16 mouse cellular contexts compared by ENCODE assay signal in the genomic region with DNA sequence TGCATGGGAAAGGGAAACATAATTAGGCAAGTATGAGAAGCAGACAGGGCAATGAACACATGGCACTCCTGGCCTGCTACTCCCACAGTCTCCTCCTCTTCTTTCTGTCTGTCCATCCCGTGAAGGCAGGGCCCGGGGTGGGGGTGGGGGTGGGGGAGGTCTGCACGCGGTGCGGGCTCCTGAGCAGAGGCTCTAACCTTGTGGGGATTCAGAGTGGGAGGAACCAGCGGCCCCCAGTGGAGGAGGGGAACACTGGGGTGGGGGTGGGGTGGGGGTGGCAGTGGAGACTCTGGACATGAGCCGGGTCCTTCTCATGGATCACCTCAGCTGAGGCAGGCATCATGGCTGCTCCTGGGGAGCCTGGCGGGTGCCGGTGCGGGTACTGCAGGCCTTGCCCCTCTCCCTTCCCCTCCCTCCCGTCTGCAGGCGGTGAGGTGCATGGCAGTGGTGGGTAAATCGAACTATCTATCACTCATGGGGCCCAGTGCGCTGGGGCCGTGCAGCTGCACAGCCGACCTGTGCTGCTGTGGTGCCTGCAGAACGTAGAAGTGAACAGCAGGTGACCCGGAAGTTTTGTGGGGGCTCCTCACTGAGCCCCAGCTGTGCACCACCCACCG.
A peak's percentile ranks its signal among the peaks of the same experiment; 100 is the strongest.
DNase-seq lines count a peak whose midpoint lies in the region; ATAC-seq and TF ChIP-seq lines count a peak whose summit lies in the region.
"Had no signal": no experiment of that assay in that cellular context is flagged by ENCODE, and none has a peak within 500 bp of the region (broad histone marks: within the 10 kb centered on the region; RNA-seq: fewer than 3 reads in every experiment).

No protein-coding gene starts in this region.

- no peak for TF ChIP-seq CTCF in heart, adult 2 months (IDR thresholded peaks at IDR 0.05)

- peak overlapping the region; percentile 37 for H3K4me2 ChIP-seq in heart, embryonic 11.5 days
- H3K4me2 ChIP-seq in hindbrain, embryonic 12.5 days (replicated peaks), result no peak overlapping the region
- no peak overlapping the region for H3K4me2 ChIP-seq in hindbrain, embryonic 16.5 days (ENCODE audit: low read length)
- H3K4me2 ChIP-seq in midbrain, embryonic 12.5 days (replicated peaks), result no peak overlapping the region
- no peak overlapping the region for H3K4me2 ChIP-seq in midbrain, embryonic 16.5 days (ENCODE audit: low read length)
- H3K4me2 ChIP-seq: liver, embryonic 12.5 days; lung, embryonic 14.5 days had no signal

- DNase-seq in heart, adult 2 months, result no peak
- DNase-seq in R1 (ENCODE audit: low read depth, low spot score), result peak; percentile 10
- no peak for DNase-seq in left cerebral cortex, adult 11 months (ENCODE audit: low spot score)
- DNase-seq: cerebellum, adult 9-11 months; kidney, adult 9 months; left cerebral cortex, postnatal 4 days; lung, embryonic 14.5 days; thymus, postnatal 4 days had no signal

- H3K9me3 ChIP-seq in heart, embryonic 11.5 days (replicated peaks; ENCODE audit: control insufficient read depth, low read length), result no peaks in the 10 kb centered on the region
- H3K9me3 ChIP-seq in hindbrain, embryonic 12.5 days (replicated peaks), result no peaks in the 10 kb centered on the region
- no peaks in the 10 kb centered on the region for H3K9me3 ChIP-seq in hindbrain, embryonic 16.5 days (ENCODE audit: control insufficient read depth, low read length)
- no peaks in the 10 kb centered on the region; the same call in 1 of the 2 replicates for H3K9me3 ChIP-seq in midbrain, embryonic 12.5 days
- no peaks in the 10 kb centered on the region for H3K9me3 ChIP-seq in midbrain, embryonic 16.5 days (replicated peaks; ENCODE audit: control insufficient read depth, low read length, poor library complexity, severe bottlenecking)
- H3K9me3 ChIP-seq: liver, embryonic 12.5 days had no signal

- intact Hi-C loops in heart, adult 2 months (cut with DNase I), result no loop called here

- no peak overlapping the region for H3K9ac ChIP-seq in heart, embryonic 11.5 days (ENCODE audit: low read depth, low read length)
- no peak overlapping the region for H3K9ac ChIP-seq in heart, adult 2 months (ENCODE audit: low read depth, low read length)
- no peak overlapping the region for H3K9ac ChIP-seq in hindbrain, embryonic 12.5 days
- no peak overlapping the region for H3K9ac ChIP-seq in hindbrain, embryonic 16.5 days (ENCODE audit: low read depth, low read length)
- no peak overlapping the region for H3K9ac ChIP-seq in midbrain, embryonic 12.5 days (replicated peaks)
- no peak overlapping the region for H3K9ac ChIP-seq in midbrain, embryonic 16.5 days (ENCODE audit: low read depth, low read length)
- H3K9ac ChIP-seq: liver, embryonic 12.5 days; lung, embryonic 14.5 days had no signal

- 0 out of 2 replicates have a peak, but pooled peaks have one; percentile 49 for ATAC-seq in heart, embryonic 11.5 days (replicated peaks; ENCODE audit: insufficient number of reproducible peaks, low FRiP score, low TSS enrichment)
- peak; percentile 50 for ATAC-seq in hindbrain, embryonic 12.5 days (ENCODE audit: low FRiP score)
- no peak for ATAC-seq in hindbrain, embryonic 16.5 days
- ATAC-seq in midbrain, embryonic 12.5 days (ENCODE audit: low FRiP score, low read depth), result peak; percentile 34; the same call in 1 of the 2 replicates
- no peak for ATAC-seq in midbrain, embryonic 16.5 days
- ATAC-seq: forebrain, embryonic 14.5 days; liver, embryonic 12.5 days had no signal

- no peaks in the 10 kb centered on the region for H3K79me2 ChIP-seq in heart, adult 2 months (replicated peaks; ENCODE audit: control insufficient read depth, insufficient read depth, low read length)

- TF ChIP-seq POLR2A in heart, adult 2 months (IDR thresholded peaks at IDR 0.05; ENCODE audit: insufficient read depth, low read depth, low read length), result no peak

- H3K27me3 ChIP-seq in heart, embryonic 11.5 days (ENCODE audit: control insufficient read depth, insufficient read depth, low read length), result no peaks in the 10 kb centered on the region
- no peaks in the 10 kb centered on the region for H3K27me3 ChIP-seq in heart, adult 2 months (ENCODE audit: control insufficient read depth, insufficient read depth, low read length)
- no peaks in the 10 kb centered on the region for H3K27me3 ChIP-seq in hindbrain, embryonic 12.5 days
- no peaks in the 10 kb centered on the region for H3K27me3 ChIP-seq in hindbrain, embryonic 16.5 days (replicated peaks; ENCODE audit: control insufficient read depth, insufficient read depth, low read length)
- H3K27me3 ChIP-seq in midbrain, embryonic 12.5 days, result no peaks in the 10 kb centered on the region
- no peaks in the 10 kb centered on the region for H3K27me3 ChIP-seq in midbrain, embryonic 16.5 days (ENCODE audit: control insufficient read depth, insufficient read depth, low read depth, low read length)
- H3K27me3 ChIP-seq: liver, embryonic 12.5 days had no signal

- H3K4me3 ChIP-seq in heart, embryonic 11.5 days (ENCODE audit: low read depth, low read length), result peak overlapping the region; percentile 8; the same call in 1 of the 2 replicates
- no peak overlapping the region for H3K4me3 ChIP-seq in heart, adult 2 months
- no peak overlapping the region for H3K4me3 ChIP-seq in hindbrain, embryonic 12.5 days
- H3K4me3 ChIP-seq in hindbrain, embryonic 16.5 days (ENCODE audit: low read length), result no peak overlapping the region
- H3K4me3 ChIP-seq in midbrain, embryonic 12.5 days, result no peak overlapping the region
- H3K4me3 ChIP-seq in midbrain, embryonic 16.5 days (ENCODE audit: low read depth, low read length), result no peak overlapping the region
- H3K4me3 ChIP-seq: layer of hippocampus, adult 2 months; liver, embryonic 12.5 days had no signal

- no peaks in the 10 kb centered on the region for H3K36me3 ChIP-seq in heart, embryonic 11.5 days (ENCODE audit: control insufficient read depth, insufficient read depth, low read length)
- H3K36me3 ChIP-seq in heart, adult 2 months (ENCODE audit: control insufficient read depth, insufficient read depth, low read length), result no peaks in the 10 kb centered on the region
- no peaks in the 10 kb centered on the region for H3K36me3 ChIP-seq in hindbrain, embryonic 12.5 days
- H3K36me3 ChIP-seq in hindbrain, embryonic 16.5 days (ENCODE audit: control insufficient read depth, insufficient read depth, low read length), result no peaks in the 10 kb centered on the region
- H3K36me3 ChIP-seq in midbrain, embryonic 12.5 days, result no peaks in the 10 kb centered on the region
- H3K36me3 ChIP-seq in midbrain, embryonic 16.5 days (ENCODE audit: control insufficient read depth, insufficient read depth, low read length), result no peaks in the 10 kb centered on the region
- H3K36me3 ChIP-seq: liver, embryonic 12.5 days had no signal

- no peak overlapping the region for H3K27ac ChIP-seq in heart, embryonic 11.5 days (ENCODE audit: low read depth, low read length)
- H3K27ac ChIP-seq in heart, adult 2 months, result no peak overlapping the region
- no peak overlapping the region for H3K27ac ChIP-seq in hindbrain, embryonic 12.5 days
- no peak overlapping the region for H3K27ac ChIP-seq in hindbrain, embryonic 16.5 days (ENCODE audit: low read depth, low read length)
- H3K27ac ChIP-seq in midbrain, embryonic 12.5 days (replicated peaks), result no peak overlapping the region
- H3K27ac ChIP-seq in midbrain, embryonic 16.5 days (ENCODE audit: low read length), result no peak overlapping the region
- H3K27ac ChIP-seq: layer of hippocampus, adult 2 months; liver, embryonic 12.5 days had no signal

- H3K4me1 ChIP-seq in heart, embryonic 11.5 days (ENCODE audit: control insufficient read depth, insufficient read depth, low read length), result no peaks in the 10 kb centered on the region
- no peaks in the 10 kb centered on the region for H3K4me1 ChIP-seq in heart, adult 2 months (ENCODE audit: control insufficient read depth, insufficient read depth, low read length)
- no peaks in the 10 kb centered on the region for H3K4me1 ChIP-seq in hindbrain, embryonic 12.5 days
- H3K4me1 ChIP-seq in hindbrain, embryonic 16.5 days (ENCODE audit: control insufficient read depth, insufficient read depth, low read depth, low read length), result no peaks in the 10 kb centered on the region
- H3K4me1 ChIP-seq in midbrain, embryonic 12.5 days, result no peaks in the 10 kb centered on the region
- no peaks in the 10 kb centered on the region for H3K4me1 ChIP-seq in midbrain, embryonic 16.5 days (ENCODE audit: control insufficient read depth, insufficient read depth, low read length)
- H3K4me1 ChIP-seq: liver, embryonic 12.5 days had no signal

- WGBS in heart, embryonic 11.5 days (ENCODE audit: insufficient replicate concordance), result 55% methylated on average over 19 of the region's 19 CpGs
- 46% methylated on average over 19 of the region's 19 CpGs for WGBS in heart, adult 2 months
- 52% methylated on average over 19 of the region's 19 CpGs for WGBS in hindbrain, embryonic 12.5 days
- 68% methylated on average over 16 of the region's 19 CpGs for WGBS in hindbrain, embryonic 16.5 days
- 72% methylated on average over 16 of the region's 19 CpGs for WGBS in midbrain, embryonic 12.5 days
- WGBS in midbrain, embryonic 16.5 days, result 68% methylated on average over 18 of the region's 19 CpGs

- no peak for TF ChIP-seq EP300 in heart, adult 2 months (IDR thresholded peaks at IDR 0.05; ENCODE audit: insufficient read depth, low read depth, low read length)

Comparison
In these comparisons a context has a peak if more than half of its experiments do, and no peak if none do; other contexts are left out.
1. ATAC-seq: peak in heart, embryonic 11.5 days (single experiment), hindbrain, embryonic 12.5 days (single experiment) and midbrain, embryonic 12.5 days (single experiment); none in hindbrain, embryonic 16.5 days (single experiment) and midbrain, embryonic 16.5 days (single experiment).